Mouse (Mus musculus) cerebellum, adult (tissue): Measurements from ENCODE around the gene Rgma.
A peak's percentile ranks its signal among the peaks of the same experiment; 100 is the strongest.

ENCODE experiments used
- ATAC-seq: cut with Nextera tagmentation; 2 replicates; pipeline ENCODE4 v1.9.2; 2017; ENCODE audit warnings: mild to moderate bottlenecking, moderate library complexity, mixed read lengths; ENCODE audit not compliant: insufficient number of reproducible peaks, low FRiP score, low TSS enrichment

Gene Rgma

GRCm38 (mm10) chr7:73367681-73368464, 7.4 kb upstream of the Rgma start:
- ATAC-seq: no peak

DNA sequence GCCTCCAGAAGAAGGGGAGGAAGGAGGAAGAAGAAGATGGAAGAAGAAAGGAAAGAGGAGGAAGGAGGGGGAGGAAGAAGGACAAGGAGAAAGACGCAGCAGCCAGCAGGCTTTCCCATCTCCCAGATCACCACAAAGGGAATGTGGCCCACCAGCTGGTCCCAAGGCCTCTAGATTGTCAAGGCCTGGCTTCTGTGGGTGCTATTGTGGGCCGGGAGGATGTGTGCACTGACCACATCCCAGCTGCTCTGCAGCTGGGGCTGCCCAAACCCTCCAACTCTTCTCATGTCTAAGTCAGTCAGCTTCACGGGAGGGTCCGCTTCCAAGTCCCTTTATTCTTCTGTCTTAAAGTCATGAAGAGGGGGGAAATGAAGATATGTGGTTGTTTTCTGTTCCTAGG, 5.3 kb upstream of the Rgma start:
- ATAC-seq: no peak

DNA sequence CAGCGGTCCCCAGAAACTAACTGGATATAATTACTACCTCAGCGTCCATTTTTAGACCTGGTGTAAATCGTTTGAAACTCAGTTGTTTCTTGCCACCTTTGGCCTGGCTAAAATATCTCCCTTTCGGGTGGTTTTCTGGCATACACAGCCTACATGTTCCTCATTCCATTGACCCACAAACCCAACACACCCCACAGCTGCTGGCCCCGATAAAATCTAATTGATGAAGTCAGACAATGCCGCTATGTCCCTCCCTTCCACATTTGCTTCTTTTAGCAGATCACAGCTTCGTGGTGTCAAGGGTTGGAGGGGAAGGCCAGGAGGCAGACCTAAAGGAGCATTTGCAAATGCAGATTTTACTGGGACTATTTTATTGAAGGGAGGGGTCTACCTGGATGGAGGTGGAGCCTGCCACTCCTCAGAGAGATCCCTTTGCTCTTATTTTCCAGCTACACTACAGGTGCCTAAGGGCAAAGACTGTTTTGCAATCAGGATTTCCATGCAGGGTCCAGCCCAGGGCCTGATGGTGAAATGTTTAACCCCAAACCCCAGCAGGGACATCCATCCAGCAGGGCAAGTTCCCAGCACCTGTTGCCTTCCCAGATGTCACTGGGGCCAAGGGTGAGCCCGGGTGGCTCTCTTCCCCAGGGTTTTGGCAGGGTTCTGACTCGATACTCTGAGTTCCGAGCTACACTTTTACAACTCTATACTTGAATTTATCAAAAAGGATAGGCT, 3.6 kb upstream of the Rgma start:
- no peak for ATAC-seq

DNA sequence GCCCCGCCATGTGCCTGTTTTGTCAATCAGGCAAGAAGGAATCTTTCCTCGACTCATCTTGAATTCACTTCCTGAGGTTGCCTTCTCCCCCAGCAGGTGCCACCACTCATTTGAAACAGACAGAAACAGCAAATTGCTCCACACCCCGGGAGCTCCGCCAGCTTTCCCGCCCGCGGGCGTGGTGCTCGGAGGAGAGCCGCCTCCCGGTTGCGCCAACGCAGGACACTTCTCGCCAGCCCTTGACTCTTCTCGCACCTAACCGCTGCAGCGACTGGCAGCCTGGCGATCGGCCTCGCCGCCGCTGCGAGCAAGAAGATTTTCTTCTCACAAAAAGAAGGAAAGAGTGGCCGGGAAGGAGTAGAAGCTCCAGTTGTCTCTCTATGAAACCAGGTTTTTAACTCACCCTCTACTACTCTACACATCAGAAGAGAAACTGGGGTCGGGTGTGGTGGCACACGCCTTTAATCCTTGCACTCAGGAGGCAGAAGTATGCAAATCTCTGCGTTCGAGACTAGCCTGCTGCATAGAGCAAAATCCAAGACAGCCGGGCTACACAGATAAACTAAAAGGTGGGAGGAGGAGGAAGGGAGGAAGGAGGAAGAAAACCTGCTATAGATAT, 2.8 kb upstream of the Rgma start:
- no peak for ATAC-seq

DNA sequence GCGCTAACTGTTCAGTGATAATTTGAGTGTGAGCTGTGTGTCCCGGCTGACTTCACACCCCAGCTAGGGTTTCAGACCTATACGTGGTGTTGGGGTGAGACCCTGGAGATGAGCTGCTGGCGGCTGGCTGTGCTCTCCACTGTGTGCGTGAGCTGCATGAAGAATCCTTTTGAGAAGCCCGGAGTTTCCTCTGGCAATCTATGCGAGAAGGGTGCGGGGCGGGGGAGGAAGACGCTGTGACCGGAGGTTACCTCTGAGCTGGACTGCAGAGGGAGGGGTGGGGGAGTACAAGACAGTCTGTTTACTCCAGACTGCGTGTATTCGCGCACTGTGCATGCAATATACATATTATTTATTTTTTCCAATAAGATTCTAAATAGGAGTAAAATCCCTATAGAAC, 582 bp upstream of the Rgma start:
- ATAC-seq: no peak

DNA sequence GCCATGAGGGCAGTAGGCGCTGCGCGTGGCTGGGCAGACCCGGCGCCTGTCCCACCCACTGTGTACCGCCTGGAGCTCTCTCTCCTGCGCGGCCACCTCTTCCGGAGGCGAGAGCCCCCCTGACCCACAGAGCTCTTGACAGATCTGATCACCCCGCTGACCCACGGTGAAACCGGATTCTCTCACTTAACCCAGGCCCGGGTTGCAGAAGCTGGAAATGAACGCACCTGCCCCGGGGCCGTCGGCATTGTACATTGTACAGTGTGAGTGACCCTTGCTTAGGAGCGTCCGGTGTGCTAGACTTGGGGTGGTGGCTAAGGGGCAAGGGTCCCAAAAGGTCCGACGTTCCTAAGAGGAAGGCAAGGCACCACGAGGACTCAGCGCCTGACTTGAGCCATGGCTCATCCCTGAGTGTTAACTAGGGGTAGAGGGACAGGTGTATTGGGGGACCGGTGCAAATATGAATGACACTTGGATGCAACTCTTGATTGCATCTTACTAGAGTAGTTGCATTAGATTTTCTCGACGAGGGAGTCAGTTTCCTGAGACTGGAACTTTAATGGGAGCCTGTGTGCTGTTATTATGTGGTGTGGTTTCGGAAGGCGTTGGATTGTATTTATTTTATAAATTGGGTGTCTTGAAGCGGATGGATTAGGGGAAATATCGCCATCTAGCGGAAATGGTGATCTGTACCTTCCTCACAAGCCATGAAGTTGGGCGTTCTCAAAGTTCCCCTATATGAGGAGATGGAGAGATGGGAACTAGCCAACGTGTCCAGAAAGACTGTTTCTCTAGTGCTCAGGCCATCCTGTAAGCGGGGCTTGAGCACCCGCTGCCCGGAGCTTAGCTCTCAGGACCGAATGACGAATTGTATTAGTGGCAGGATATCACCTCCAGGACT, 1.0 kb downstream of the Rgma start:
- ATAC-seq: peak; percentile 49

DNA sequence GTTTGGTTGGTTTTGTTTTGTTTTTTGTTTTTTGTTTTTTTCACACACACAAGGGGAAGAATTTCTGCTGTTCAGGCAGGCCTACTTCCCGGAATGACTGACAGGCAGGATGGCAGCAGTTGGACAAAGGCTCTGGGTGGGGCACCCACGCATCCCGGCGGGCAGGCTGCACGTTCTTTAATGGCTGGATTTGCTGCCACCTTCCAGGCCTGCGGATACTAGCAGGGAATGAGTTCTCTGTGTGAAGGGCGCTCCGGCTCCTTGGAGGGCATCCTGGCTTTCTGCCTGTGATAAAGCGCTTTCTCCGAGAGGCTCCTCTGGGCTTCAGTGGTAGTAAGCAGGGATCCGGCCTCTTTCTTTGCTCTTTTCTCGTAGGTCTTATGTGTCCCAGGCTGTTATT, 2.0 kb downstream of the Rgma start:
- ATAC-seq: no peak

DNA sequence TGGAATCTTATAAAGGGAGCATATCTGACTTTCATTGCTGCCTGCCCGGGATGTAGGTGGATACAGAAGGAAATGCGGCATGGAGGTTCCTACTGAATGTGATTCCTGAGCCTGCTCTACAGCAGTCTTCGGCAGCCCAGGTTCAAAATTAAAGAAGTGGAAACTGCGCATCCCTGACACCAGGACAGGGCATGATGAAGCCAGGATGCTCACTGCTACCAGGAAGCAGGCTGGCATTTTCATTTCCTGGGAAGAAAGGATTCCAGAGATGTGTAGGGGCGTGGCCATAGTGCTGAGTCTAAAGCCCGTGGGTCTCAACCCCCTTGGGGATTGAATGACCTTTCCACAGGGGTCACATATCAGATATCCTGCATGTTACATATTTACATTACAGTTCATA, 2.7 kb downstream of the Rgma start:
- no peak for ATAC-seq

DNA sequence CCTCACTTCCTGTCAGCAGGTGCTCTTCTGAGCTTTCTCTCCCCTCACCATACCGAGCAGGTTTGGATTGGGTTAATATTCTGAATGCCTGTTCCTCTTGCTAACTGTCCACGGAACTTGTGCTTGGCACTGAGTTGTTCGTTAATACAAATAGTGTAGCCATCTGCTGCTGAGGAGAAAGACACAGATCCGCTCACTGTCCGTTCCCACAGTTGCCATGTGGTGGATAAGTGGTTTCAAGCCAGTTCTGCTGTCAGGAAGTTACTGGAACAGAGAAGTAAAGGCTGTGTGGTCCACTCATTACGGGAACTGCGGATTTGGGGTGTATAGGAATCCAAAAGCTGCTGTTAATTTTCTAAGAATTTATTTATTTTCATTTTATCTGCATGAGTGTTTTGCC, 7.5 kb downstream of the Rgma start:
- no peak for ATAC-seq

DNA sequence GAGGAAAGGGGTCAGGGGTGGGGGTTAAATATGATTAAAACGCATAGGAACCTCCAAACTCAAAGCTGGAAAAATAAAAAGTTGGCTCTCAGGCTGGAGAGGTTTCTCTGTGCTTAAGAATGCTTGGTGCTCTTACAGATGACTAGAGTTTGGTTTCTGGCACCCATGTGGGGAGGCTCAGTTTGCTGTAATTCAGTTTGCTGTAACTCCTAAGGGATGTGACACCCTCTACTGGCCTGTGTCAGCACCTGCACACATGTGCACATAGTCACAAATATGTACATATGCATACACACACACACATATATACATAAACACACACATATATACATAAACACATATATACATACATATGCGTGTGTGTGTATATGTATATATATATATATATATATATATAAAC, 13.6 kb downstream of the Rgma start:
- no peak for ATAC-seq

DNA sequence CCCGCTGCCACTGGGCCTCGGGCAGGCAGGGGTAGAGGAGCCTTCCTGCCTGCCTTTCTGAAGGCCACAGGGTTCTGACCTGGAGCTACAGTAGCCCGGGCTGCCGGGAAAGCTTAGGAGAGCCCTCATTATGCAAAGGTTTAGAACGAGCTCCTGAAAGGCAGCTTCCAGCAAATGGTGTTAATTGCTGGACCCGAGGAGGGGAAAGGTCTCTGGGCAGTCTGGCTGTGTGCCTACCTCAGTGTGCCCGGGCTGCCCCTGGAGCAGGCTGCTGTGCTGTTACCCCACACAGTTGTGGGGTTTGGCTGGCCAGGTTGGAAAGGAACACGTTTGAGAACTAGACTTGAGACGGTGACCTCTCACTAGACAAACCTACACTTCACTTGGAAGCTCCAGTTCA, 14.1 kb downstream of the Rgma start:
- no peak for ATAC-seq

- no peak for ATAC-seq
These were observed 14.6 kb downstream of the Rgma start for GRCm38 (mm10) chr7:73389871-73390294.

DNA sequence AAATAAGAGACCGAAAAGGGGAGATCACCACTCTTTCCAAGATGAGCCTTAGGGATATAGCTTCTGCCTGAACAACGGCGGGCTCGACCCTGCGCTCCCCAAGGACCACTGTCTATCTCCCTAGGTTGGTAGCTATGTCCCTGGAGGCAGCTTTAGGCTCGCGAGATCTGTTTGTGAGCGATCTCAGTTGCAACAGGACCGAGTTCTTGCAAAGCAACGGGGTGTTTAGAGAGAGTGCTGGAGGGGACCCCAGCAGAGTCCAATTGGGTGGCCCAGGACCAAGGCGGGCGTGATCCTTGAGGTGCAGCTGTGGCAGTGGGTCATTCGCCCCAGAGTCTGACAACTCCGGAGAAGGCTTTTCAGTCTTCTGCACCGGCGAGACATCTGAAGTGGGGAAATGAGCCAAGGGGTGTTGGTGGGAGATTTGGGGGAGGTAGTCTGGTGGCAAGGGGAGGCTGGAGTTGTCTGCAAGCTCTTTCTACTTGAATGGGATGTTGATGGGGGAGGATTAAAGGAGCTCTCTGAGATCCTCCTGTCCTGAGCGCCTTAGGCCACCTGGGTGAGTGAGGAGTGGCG, 15.2 kb downstream of the Rgma start:
- ATAC-seq: no peak; the same call in 1 of the 2 replicates

- ATAC-seq: peak; percentile 49
These were observed 15.8 kb downstream of the Rgma start for GRCm38 (mm10) chr7:73391002-73391517.

DNA sequence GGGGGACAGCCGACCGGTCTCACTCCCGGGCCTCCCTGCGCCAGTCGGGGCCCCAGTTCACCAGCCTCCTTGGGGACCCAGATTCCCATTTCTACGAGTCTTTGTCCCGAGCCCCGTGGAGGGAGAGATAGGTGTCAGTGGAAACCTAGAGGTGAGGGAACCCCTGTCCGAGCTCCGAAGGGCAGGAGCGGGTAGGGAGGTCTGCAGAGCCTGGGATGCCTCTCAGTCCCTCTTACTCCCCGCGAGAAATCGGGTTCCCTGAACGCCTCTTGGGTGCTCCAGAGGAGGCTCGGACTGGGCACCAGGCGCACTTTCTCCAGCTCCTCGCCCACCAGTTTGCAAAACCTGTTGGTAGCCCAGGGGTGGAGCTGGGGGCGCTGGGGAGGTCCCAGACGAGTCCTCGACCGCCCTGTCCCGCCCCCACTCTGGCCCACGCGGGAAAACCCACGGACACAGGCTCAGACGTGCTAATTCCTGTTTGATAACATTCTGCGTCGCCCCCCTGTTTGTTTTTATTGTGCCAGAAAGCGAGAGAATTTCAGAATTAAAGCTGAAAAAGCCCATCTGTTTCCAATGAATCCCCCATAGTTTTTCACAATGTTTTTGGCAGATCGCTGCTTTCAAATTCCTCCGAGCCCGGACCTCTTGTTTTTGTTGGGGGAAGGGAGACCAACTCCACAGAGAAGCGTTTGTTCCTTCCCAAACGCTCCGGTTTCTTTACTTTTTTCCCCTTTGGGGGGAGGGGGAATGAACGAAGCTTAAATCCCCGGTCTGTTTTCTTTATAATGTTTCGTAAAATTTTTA, 16.4 kb downstream of the Rgma start:
- 0 out of 2 replicates have a peak, but pooled peaks have one; percentile 16 for ATAC-seq

DNA sequence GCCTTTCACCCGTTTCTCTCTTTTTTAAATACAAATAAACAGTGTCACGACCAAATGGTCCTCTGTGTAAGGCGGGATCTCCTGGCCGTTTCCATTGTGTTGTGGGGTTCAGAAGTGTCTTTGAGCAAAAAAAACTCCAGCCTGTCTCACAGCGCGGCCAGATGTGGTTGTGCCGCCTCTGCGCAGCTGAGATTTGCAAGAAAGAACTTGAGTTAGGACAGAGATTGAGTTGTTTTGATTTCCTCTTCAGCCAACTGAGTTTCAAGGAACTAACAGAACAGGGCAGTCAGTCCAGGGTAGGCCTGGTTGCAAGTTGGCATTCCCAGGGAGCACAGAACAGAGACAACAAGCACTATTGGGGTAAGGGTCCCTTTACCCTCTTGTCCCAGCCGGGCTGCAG, 17.1 kb downstream of the Rgma start:
- ATAC-seq: no peak

DNA sequence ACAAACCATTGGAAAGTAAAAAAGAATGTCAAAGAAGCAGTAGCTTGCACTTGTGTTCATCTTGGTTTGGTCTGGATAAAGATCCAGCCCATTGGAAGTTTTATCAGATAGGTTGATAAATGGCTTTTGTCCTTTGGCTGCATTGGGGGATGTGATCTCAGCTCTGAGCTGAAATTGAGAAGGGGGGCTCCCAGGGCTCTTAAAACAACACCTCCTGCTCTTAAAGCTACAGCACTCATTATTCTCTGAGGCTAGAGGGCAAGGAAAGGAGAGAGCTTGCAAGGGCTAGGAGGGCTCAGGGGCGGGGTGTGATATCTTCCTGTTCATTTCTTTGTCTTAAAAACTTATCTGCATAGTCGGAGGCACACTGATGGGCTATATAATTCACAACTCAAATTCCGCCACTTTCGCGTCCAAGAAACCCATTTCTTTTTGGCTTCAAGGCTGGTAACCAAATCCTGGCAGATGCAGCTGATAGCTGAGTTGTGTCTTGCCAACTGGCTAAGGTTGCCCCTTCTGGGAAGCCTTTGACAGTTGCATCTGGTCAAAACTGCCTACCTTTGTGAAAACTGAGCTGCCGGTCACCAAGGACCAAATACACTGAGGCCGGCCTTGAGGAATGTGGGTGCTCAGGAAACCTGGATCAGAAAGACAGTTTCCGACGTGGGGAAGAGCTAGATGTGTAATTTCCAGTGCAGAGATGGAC, 18.2 kb downstream of the Rgma start:
- no peak for ATAC-seq

DNA sequence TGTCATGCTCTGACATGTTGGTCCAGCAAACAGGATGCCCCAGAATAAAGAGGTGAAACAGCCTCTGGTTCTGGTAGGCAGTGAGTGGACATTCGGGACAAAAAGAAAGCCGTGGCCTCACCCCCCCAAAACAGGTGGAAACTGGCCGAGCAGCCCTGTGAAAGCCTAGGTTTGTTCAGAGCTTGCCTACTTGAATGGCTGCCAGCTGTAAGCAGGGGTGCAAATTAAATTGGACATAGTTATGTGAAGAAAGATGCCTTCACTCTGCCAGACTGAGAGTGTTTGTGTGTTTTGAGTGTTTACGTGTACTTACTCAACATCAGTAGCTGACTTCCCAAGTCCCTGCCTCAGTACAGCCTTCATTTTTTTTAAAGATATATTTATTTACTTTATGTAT, 18.7 kb downstream of the Rgma start:
- no peak for ATAC-seq
